Mouse (Mus musculus): ENCODE data around the gene Btbd11.

Gene Btbd11

DNA sequence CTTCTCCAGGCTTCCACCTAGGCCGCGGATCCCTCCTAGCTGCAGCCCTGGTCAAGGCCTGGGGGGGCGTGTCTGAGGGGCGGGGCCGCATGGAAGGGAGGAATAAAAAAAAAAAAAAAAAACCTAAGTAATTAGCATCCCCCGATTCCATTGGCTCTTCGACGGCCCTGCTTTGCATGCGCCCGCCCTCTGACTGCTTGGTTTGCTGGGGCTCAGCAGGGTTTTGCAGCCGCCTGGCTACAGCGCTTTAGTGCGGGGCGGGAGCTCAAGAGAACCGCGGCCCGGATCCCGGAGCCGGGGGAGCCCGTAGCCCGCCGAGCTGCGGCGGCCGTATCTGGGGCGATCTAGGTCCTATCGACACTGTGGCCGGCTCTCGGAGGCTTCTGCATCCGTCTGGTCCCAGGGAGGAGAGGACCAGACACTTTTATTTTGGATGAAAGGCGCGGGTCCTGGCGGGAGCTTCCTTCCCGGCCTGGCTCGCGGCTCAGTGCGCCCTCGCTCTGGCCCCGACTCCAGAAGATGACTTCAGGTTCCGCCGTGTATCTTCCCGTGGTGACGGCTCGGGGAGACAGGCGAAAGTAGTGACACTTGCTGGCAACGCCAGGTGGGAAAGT is at the start of gene Btbd11:
Gene Btbd11, plus strand, starts transcription at position 210 of the 614 bp plus-strand sequence.
- peak; percentile 91 for DNase-seq (ENCODE audit: low read depth, low spot score)

DNA sequence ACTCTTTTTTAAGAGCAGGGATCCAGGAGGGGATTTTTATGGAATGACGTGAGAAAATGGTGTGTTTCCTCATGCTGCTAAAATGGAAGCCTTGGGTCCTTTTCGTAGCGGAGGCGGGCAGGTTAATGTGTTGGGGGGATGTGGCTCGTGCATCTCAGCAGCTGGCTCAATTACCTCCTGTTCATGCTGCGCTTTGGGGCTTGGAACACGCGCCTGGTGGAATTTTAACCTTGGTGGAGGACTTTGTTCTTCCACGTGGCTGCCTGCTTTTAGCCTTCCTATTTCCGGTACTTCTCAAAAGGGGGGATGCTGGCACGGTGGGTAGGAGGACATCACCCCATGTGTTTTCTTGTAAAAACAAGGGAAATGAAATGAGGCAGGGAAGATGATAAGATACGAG is 47.9 kb upstream of the Btbd11 start:
- DNase-seq (ENCODE audit: low read depth, low spot score) = no peak

DNA sequence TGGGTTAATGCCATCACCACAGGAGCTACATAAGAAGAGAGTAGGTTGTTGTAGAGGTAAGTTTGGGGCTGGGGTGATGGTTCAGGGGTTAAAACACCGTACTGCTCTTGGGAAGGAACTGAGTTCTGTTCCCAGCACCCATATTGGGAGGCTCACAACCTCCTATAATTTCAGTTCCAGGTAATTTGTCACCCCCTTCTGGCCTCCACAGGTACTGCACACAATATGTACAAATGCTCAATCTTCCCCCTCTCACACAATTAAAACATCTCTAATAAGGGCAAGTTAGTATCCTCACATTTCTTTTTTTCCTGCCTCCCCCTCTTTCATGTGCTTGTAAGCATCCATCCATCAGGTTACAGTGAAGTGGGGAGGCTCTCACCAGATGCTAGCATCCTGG is 44.7 kb upstream of the Btbd11 start:
- no peak for DNase-seq (ENCODE audit: low read depth, low spot score)

DNA sequence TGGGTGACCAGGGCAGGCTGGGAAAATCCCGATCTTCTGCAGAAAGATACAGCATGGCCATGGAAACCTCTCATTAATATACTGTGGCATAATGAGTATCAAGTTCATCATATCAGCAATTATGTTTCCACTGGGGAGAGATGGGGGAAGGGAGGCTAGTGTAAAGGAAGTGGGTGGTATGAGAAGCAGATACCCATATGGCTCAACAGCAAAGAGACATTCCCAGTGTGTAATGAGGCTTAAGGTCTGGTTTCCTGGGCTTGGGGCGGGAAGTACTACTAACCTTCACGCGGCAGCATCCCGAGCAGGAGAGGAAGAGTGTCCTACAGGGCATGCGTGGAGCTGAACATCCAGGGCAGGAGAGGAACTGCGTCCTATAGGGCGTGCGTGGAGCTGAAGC is 39.4 kb upstream of the Btbd11 start:
- DNase-seq (ENCODE audit: low read depth, low spot score) = no peak

DNA sequence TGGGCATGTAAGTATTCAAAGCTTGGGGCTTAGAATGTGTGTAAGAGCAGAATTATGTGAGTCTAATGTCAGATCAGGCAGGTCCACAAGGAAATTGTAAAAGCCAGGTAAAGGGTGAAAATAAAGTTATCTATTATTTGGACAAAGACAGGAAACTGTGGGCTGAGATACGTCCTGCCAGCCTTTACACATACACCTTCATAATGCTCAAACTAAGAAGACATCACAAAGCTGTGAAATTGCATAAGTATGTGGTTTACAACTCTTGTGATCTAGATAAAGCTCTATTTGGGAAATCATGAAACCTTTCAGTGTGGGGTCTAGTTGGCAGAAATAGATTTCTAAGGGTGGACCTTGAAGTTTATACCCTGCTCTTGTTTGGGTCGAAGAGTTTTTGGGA is 34.1 kb upstream of the Btbd11 start:
- no peak for DNase-seq (ENCODE audit: low read depth, low spot score)

DNA sequence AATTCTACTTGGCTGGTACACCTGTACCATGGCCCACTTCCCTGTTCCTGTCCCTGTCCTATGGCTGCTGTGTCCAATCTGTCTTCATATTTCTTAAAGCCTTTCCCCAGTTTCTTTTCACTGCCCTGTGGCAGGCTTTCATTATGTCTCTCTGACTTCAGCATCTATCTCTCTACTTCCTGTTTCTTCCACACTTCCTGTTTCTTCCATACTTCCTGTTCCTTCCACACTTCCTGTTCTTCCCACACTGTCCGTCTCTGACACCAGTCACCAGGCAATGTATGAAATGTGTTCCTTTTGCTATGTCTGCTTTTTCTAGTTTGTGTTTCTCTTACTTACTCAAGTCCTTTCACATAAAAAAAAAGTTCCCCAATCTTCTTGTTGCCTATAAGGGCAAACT is 32.3 kb upstream of the Btbd11 start:
- DNase-seq (ENCODE audit: low read depth, low spot score) = no peak

DNA sequence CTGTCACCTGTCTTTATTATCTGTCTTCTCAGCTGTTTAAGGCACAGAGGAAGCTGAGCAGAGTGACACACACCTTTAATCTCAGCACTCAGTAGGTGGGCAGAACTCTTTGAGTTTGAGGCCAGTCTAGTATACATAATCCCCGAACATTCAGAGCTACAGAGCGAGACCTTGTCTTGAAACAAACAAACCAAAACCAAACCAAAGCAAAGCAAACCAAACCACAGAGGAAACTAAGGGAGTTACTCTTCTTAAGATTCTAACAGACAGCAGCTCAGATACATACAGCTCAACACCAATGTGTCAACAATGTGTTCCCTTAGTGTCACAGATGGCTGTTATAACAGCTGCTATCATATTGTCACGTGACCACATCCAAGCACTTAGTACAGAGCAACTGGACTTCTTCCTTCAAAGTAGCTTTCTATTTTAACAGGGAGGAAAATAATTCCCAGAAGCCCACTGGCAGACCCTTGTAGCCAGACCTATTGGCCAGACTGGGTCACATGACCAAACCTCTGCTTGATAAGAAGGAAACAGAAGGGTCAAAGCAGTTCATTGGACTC is 27.0 kb upstream of the Btbd11 start:
- DNase-seq (ENCODE audit: low read depth, low spot score) = no peak

DNA sequence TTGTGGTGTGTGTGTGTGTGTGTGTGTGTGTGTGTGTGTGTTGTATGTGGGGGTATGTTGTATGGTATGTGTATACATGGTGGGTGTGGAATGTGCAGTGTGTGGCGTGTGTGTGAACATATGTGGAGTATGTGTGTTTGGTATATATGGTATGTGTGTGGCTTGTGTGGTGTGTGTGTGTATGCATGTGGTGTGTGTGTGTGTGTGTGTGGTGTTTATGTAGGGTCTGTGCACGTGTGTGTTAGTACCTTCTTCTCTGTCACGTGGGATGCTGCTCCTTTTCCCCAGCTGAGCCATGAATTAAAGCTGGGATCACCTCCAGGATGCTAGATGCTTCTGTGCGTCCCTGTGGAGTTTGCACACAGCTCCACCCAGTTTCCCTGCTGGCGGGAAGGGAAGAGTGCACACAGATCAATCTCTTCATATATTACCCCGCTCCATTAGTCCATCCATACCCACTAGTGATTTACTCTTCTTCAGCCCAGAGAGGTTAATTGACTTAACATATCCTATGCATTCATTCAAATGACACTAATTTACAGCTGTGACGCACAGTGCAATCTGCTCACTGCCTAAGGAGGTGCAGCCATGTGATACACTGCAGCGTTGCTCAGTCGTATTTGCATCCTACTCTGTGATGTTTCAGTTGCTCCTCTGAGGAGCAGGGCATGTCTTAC is 23.7 kb upstream of the Btbd11 start:
- DNase-seq (ENCODE audit: low read depth, low spot score) = no peak

DNA sequence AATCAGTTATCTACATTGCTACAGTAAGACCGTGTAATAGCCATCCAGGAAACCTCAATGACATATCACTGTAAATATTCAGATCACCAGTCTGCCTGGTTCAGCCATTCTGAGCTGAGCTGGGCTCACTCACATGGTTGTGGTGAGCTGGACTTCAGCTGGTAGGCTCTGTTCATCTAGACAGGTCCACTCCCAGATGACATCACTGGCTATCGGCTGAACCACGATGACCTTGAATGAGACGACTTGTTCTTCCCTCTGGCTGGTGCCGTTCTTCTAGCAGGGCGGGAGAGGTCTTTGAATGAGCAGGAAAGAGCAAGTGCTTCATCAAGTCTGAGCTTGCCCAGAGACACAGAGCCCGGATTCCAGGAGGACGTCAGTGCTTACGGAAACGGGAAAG is 19.7 kb upstream of the Btbd11 start:
- DNase-seq (ENCODE audit: low read depth, low spot score) = no peak

DNA sequence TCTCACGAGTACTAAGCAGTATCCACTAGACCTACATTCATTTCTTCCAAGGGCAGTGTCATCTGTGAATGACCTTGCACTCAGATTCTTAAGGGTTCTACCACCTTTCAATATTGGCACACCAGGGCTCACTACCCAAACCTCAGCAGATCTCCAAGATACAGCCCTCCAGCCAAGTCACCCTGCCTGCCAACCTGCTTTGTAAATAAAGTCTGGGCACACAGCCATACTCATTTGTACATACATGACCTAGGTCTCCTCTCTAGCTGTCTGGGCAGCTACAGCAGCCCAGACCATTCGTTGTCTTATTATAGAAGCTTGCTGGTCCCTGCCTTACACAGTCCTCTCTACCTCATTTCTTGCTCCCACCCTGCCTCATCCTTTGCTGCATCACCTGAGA is 15.3 kb upstream of the Btbd11 start:
- no peak for DNase-seq (ENCODE audit: low read depth, low spot score)

DNA sequence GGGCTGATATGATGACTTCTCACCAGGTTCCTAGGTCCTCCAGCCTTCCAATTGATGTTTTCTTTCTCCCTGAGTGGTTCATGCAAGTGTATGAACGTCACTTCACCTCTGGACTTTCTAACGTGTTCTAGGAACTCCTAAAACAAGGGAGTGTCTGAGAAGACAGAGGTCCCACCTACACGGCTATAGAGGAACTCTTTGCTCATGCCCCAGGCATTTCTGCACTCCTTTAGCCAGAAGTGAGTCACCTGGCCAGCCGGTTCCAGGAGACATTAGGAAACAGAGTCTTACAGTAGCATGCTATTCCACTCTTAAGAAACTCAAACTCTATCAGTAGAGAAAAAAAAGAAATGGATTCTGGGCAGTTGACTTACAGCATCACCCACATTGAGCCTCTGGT is 14.5 kb upstream of the Btbd11 start:
- no peak for DNase-seq (ENCODE audit: low read depth, low spot score)

DNA sequence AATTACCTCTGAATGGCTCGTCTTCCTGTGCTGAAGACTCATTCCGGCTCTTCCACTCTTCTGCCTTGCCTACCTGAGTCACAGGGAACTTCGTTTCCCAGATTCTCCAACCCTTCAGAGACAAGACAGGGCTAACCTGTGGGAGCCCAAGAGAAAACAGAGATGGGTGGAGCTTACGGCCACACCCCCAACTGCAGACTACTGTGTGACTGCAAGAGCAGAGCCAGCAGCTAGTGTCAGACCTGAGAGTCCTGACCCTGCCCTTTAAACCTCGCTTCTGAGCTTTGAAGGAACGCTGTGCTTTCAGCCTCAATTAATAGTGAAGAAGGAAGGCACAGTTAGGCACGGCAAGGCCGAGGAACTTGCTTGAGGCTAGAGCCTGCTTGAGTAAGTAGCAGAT is 7.6 kb upstream of the Btbd11 start:
- DNase-seq (ENCODE audit: low read depth, low spot score) = no peak

DNA sequence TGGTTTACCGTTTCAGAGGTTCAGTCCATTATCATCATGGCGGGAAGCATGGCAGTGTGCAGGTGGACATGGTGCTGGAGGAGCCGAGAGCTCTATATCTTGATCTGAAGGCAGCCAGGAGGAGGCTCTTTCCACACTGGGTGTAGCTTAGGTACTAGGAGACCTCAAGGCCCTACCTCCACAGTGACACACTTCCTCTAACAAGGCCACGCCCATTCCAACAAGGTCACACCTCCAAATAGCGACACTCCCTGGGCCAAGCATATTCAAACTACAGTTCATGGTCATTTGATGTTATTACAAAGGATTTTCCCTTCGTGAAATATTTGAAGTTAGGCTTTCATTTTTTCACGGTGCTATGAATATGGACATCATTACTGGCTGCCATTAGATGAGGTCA is 3.6 kb upstream of the Btbd11 start:
- no peak for DNase-seq (ENCODE audit: low read depth, low spot score)

DNA sequence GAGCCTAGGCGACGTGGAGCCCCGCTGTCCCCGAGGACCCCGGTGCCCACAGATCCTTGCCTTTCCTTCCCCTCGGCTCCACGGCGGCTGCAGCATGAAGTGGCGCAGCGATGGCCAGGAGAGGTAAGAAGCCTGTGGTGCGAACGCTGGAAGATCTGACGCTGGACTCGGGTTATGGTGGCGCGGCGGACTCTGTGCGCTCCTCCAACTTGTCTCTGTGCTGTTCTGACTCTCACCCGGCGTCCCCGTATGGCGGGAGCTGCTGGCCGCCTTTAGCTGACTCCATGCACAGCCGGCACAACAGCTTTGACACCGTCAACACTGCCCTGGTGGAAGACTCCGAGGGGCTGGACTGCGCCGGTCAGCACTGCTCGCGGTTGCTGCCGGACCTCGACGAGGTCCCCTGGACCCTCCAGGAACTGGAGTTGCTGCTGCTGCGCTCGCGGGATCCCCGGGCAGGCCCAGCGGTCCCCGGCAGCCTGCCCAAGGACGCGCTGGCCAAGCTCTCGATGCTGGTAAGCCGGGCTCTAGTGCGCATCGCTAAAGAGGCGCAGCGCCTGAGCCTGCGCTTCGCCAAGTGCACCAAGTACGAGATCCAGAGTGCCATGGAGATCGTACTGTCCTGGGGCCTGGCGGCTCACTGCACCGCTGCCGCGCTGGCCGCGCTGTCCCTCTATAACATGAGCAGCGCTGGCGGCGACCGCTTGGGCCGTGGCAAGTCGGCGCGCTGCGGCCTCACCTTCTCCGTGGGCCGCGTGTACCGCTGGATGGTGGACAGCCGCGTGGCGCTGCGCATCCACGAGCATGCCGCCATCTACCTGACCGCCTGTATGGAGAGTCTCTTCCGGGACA is 831 bp downstream of the Btbd11 start:
- peak; percentile 41 for DNase-seq (ENCODE audit: low read depth, low spot score)

DNA sequence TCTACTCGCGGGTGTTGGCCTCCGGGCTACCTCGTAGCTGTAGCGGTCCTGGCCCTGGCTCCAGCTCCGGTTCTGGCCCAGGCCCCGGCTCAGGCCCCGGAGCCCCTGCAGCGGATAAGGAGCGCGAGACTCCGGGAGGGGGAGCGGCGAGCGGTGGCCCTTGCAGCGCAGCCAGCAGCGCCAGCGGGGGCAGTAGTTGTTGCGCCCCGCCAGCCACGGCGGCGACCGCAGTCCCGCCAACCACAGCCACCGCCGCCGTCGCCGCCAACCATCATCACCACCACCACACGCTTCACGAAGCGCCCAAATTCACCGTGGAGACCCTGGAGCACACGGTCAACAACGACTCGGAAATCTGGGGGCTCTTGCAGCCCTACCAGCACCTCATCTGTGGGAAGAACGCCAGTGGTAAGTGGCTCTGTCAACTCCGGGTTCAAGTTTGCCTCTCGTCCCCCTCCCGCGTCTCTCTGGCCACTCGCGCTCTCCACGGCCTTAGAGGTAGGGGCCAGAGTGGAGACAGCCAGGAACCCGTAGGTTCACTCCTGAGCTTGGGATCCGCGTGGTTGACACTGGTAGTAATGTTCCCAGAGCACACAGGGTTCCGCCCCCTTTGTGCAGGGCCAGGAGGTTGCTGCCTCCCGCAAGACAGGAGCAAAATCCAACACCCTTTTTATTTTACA is 1.6 kb downstream of the Btbd11 start:
- peak; percentile 23 for DNase-seq (ENCODE audit: low read depth, low spot score)

DNA sequence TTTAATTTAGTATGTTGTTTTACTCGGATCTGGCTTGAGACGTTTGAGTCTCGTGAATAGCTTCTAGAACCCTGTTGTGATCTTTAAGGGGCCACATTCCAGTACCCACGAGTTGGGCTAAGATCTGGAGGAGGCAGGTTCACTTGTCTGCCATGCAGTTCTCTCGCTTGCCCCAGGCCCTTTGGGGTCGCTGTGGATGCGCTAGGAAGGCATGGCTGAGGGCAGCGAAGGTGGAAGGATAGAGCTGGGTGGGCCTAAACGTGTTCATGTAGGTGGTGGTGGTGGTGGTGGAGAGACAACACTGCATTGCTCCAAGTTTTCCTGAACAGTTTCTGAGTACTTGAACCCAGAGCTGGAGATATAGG is 2.1 kb downstream of the Btbd11 start:
- peak; percentile 62 for DNase-seq (ENCODE audit: low read depth, low spot score)

DNA sequence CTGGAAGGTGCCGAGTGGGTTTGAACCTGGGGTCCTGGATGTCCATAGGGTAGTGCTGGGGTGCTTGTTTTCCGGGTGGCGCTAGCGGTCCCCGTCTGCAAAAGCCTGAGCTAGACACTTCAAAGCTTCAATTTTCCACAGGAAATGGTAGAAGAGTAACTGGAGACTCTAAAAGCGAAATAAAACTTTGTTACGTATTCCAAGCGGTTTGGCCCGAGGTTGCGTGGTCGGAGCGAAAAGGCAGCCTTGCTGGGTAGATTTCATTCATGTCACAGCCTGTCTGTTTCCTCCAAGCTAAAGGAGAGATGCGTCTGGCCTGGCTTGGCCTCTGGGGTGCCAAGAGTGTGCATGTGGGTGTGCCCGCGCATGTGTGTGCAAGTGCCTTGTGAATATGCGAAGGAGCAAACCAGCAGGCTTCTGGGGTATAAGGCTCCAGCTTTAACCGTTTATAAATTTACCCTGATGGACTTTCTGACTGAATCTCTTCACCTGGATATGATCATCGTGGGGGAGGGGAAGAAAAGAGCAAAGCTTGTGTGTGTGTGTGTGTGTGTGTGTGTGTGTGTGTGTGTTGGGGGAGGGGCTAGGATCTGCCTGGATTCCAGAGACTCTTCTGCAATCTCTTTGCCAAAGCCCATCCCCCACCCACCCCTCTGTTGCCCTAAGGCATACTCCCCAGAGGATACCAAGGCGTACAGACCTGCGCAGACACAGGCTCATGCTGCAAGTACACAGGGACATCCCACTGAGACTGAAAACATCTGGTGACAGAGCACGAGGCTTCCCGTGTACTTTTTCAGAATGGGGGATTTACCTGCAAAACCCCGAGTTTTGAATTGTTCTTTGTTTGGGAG is 2.9 kb downstream of the Btbd11 start:
- peak; percentile 34 for DNase-seq (ENCODE audit: low read depth, low spot score)

DNA sequence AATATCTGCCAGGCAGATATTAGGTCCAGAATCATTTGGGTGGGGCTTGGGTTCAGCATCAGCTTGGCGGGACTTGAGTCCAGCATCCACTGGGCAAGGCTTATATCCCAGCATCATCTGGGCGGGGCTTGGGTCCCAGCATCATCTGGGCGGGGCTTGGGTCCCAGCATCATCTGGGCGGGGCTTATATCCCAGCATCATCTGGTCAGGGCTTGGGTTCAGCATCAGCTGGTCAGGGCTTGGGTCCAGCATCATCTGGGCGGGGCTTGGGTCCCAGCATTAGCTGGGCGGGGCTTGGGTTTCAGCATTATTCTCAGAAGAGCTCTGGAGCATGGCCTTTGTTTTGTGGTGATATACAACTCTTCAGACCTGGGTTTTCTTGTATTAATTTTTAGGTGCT is 6.4 kb downstream of the Btbd11 start:
- DNase-seq (ENCODE audit: low read depth, low spot score) = no peak

DNA sequence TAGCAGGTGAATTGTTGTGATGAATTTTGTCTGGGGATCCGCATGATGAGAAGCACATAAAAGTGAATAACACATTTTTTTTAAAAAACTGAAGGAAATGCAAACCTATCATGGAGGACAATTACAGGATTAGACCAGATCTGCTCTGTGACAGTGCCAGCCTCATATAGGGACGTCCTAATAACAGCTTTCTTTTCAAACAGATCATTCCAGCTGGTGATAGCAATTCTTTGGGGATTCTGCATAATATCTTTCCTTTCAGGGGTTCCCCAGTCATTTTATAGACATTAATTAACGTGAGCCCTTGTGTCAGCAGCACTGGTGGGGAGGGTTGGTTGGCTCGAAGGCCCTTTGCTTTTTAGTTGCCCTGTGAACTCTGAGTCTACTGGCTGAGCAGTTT is 7.9 kb downstream of the Btbd11 start:
- DNase-seq (ENCODE audit: low read depth, low spot score) = no peak

DNA sequence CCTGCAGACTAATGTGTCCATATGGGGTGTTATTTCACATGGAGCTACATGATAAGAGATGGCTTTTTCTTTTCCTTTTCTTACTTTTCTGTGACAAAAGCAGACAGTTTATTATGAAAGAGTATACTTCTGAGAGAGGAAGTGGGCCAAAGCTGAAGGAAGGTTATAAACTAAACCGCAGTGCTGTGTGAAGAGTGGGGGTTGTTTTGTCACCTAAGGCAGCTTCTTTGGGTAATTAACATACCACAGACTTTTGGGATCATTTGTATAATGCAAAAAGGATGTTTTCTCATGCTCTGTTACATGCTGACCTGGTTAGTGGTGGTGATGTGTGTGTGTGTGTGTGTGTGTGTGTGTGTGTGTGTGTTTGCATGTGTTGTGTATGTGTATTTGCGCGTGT is 24.5 kb downstream of the Btbd11 start:
- no peak for DNase-seq (ENCODE audit: low read depth, low spot score)

Data from forelimb bud, embryonic 11.5 days (tissue).